Mouse (Mus musculus) cerebellum, adult 2 months (tissue): ENCODE results near the gene Snf8. TPM values are rescaled to one million over a fixed set of nuclear protein-coding genes. Genes with fewer than 3 reads are reported as not detected.

Source experiments
- DNase-seq, 2 experiments: peaks; one replicate each; pipeline ENCODE4 v3.0.0; 2021
- H3K27ac ChIP-seq: fragments of 200-500 bp; 2 replicates; pipeline ENCODE4 v1.5.1; 2012; ENCODE audit warnings: low read length, control low read depth, inconsistent platforms; ENCODE audit not compliant: insufficient read depth
- H3K27me3 ChIP-seq: fragments of 200-500 bp; 2 replicates; pipeline ENCODE4 v1.6.1; 2012; ENCODE audit warnings: inconsistent platforms, mild to moderate bottlenecking, low read length, moderate library complexity; ENCODE audit not compliant: control insufficient read depth, insufficient read depth
- H3K4me1 ChIP-seq: fragments of 200-500 bp; 2 replicates; pipeline ENCODE4 v1.6.1; 2011; ENCODE audit warnings: low read length; ENCODE audit not compliant: control insufficient read depth, insufficient read depth
- H3K4me3 ChIP-seq: fragments of 200-500 bp; replicated peaks from 2 replicates; pipeline ENCODE3; 2011; ENCODE audit warnings: mild to moderate bottlenecking, low read depth, low read length, control low read depth; ENCODE audit not compliant: insufficient read depth
- CTCF ChIP-seq: fragments of 200-500 bp; IDR thresholded peaks from 2 replicates; pipeline ENCODE4 v1.5.1; 2011; ENCODE audit warnings: low read depth, mild to moderate bottlenecking, control low read depth, low read length, moderate library complexity, borderline replicate concordance; ENCODE audit not compliant: insufficient read depth
- POLR2A ChIP-seq: fragments of 200-500 bp; IDR thresholded peaks from 2 replicates; pipeline ENCODE4 v1.6.1; 2011; ENCODE audit warnings: low read length, control low read depth, borderline replicate concordance; ENCODE audit not compliant: insufficient read depth
- WGBS: fragments of 180-500 bp; shearing (Covaris S2); methylation state at CpG from one replicate; pipeline ENCODE4 v1.1.7; 2018; 5-methylcytosine and 5-hydroxymethylcytosine counted together
- polyA plus RNA-seq: library from polyadenylated mRNA; depleted of rRNA; stranded (reverse); fragments of >200 nt; gene quantifications from 2 replicates; pipeline ENCODE4 v1.2.3, GENCODE M21; 2012; rRNA removed

Snf8 gene
- polyA plus RNA-seq, result 75.0 and 83.5 TPM in 2 replicates

DNA sequence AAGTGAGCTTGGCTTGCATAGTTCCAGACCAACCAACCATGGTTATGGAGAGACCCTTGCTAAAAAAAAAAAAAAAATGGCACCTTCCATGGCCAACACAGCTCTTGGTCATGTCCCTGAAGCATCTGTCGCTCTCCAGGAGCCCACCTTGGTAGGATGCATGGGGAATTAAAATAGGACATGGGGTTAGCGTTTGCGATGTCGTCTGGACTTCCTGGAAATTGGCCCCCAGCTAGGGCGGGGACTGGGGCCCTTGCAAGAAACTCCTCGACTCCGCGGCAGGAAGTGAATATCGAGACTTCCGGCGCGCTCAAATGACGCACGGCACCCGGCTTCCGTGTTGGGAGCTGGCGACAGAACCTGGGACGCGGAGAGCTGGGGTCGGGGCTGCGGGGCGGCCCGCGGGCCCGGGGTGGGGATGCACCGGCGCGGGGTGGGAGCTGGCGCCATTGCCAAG lies at the start of gene Snf8:
Gene Snf8 (plus strand): TSS at position 290 of the 457 bp plus-strand sequence.
- under 1% methylated on average over 29 of the region's 29 CpGs for WGBS
- H3K27me3 ChIP-seq, result no peaks in the 10 kb centered on the region
- peak; percentile 94 to 96 for DNase-seq
- TF ChIP-seq CTCF, result no peak
- TF ChIP-seq POLR2A, result peak; percentile 69
- H3K27ac ChIP-seq, result no peak within 1 kb of the TSS
- peaks cover 4% of the 10 kb centered on the region; the same call in 1 of the 2 replicates for H3K4me1 ChIP-seq
- H3K4me3 ChIP-seq, result peak within 1 kb of the TSS; percentile 83

DNA sequence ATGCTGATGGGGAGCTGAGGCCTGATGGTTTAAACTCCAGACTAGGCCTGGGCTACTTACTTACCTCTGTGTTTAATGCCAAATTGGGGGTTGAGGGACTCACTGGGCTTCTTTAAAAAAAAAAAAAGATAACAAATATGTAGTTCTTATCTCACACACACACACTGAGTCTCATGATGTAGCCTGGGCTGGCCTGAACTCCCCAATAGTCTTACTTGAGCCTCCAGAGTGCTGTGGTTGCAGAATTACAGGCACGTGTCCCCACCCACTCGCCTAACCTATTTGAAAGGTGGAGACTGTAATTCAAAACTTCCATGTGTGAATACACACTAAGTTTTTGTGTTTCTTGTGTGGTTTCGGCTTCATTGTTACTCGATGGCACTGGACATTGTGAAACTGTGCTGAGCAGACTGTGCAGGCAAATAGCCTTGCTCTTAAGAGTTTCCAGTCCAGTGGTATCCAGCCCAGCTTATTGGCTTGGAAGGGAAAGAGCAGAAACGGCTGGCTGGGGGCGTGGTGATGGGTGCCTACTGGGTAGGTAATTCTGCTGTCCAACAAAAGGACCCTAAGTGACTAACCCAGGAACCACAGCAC lies 46.7 kb upstream of the Snf8 start:
- no peak for TF ChIP-seq CTCF
- no peak for TF ChIP-seq POLR2A
- Histone ChIP-seq H3K27me3 (peaks cover under 1% of the 10 kb centered on the region; the same call in 1 of the 2 replicates), H3K27ac (no peak overlapping the region), H3K4me3 (no peak overlapping the region), H3K4me1 (no peaks in the 10 kb centered on the region)
- DNase-seq, result no peak
- WGBS, result 57% methylated on average over 6 of the region's 6 CpGs

DNA sequence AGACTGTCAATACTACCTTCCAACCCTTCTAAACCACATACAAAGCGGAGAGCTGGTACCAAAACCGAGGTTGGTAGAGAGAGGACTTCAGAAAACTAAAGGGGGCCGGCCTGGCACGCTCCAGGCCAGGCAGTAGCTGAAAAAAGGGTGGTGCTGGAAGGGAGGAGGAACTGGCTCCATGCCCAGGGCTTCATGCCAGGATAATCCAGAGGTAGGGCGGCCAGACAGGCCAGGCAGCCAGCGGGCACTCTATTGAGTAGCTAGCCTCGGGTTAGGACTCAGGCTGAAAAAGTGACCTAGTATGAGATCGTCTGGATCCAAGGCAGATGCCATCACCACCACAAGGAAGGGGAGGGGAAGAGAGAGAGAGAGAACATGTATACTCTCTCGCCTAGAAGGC lies 46.2 kb upstream of the Snf8 start:
- Histone ChIP-seq H3K4me3 (no peak overlapping the region), H3K27me3 (peaks cover 1% of the 10 kb centered on the region; the same call in 1 of the 2 replicates), H3K4me1 (no peaks in the 10 kb centered on the region), H3K27ac (no peak overlapping the region)
- no peak for TF ChIP-seq CTCF
- DNase-seq, result no peak
- 7% methylated on average over 9 of the region's 9 CpGs for WGBS

GRCm38 (mm10) chr11:95989864-95990263 lies 44.8 kb upstream of the Snf8 start:
- no peak for DNase-seq
- 76% methylated on average over 8 of the region's 8 CpGs for WGBS
- Histone ChIP-seq H3K4me3 (no peak overlapping the region), H3K27ac (no peak overlapping the region), H3K27me3 (peaks cover 1% of the 10 kb centered on the region; the same call in 1 of the 2 replicates), H3K4me1 (no peaks in the 10 kb centered on the region)
- no peak for TF ChIP-seq POLR2A
- TF ChIP-seq CTCF, result no peak

DNA sequence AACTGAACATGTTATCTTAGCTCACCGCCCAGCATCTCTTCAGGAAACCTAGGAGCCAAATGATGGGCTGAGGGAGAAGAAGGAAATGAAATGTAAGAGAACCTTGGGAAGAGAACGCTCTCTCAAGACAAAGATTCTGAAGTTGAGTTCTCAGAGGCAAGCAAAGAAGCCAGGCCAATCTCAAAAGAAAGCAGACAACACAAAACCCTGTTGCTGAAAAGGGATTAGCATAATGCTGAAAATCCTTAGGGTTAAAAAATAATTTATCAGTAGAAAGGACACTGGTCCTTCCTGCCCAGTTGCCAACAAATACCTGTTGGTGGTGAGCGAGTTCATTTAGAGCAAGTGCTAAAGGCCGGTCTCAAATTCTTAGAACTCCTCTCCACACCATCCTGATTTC lies 44.3 kb upstream of the Snf8 start:
- H3K4me1 ChIP-seq, result no peaks in the 10 kb centered on the region
- no peak for DNase-seq
- no peak overlapping the region for H3K4me3 ChIP-seq
- 72% methylated on average over 4 of the region's 4 CpGs for WGBS
- H3K27ac ChIP-seq, result no peak overlapping the region
- TF ChIP-seq POLR2A, result no peak
- no peak for TF ChIP-seq CTCF
- peaks cover 1% of the 10 kb centered on the region; the same call in 1 of the 2 replicates for H3K27me3 ChIP-seq

DNA sequence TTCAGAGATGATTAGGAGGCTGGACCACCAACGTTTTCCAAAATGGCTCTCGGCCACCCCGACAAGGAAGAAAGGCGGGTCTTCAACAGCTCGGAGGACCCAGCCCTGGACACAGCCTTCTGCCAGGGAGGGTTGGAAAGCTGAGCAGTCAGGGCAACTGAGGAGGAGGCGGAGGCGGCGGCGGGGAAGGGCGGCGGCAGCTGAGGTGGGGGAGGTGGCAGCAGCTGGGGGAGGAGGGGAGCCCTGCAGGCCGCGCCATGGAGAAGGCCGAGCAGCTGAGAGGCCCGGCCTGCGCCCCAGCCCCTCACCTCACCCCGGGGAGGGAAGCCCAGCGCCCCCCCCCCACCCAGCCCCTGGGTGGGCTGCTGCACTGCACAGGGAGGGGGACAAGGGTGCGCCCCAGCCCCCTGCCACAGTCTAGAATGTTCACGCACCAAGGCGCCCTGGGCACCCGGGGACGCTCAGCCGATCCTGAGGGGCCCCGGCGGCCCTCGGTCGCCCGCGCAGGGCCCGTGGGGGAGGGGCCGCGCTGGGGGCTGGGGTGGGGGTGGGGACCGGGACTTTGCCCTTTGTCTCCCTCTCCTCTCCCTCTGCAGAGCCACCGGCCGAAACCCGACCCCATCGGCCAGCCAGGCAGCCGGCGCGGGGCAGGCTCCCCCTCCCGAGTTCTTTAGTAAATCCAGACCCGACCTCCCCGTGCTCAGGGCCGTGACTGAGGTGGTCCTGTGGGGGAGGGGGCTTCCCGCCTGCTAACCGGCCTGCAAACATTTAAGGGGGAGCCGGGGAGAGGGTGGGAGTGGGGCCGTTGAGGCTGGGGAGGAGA lies 43.6 kb upstream of the Snf8 start:
- Histone ChIP-seq H3K4me3 (no peak overlapping the region), H3K4me1 (no peaks in the 10 kb centered on the region), H3K27ac (no peak overlapping the region), H3K27me3 (peaks cover 1% of the 10 kb centered on the region; the same call in 1 of the 2 replicates)
- no peak for DNase-seq
- TF ChIP-seq CTCF, result no peak
- TF ChIP-seq POLR2A, result no peak
- WGBS, result 5% methylated on average over 48 of the region's 49 CpGs

DNA sequence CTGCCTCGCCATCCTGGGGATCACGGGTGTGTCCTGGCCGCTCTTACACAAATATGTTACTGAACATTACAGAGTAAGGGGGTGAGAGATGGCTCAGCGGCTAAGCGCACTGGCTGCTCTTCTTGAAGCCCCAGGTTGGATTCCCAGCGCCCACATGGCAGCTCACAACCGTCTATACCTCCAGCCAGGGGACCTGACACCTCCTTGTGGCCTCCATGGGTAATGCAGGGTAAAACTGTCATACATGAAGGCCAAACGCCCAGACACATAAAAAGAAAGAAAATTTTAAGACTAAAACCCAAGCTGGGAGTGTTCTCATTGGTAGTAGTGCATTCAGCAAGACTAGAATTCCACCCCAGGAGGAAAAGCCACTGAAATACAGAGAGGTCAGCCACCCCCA lies 40.5 kb upstream of the Snf8 start:
- no peak overlapping the region for H3K27ac ChIP-seq
- peaks cover 1% of the 10 kb centered on the region; the same call in 1 of the 2 replicates for H3K27me3 ChIP-seq
- 91% methylated on average over 8 of the region's 8 CpGs for WGBS
- DNase-seq, result no peak
- no peak overlapping the region for H3K4me3 ChIP-seq
- H3K4me1 ChIP-seq, result no peaks in the 10 kb centered on the region
- TF ChIP-seq POLR2A, result no peak
- TF ChIP-seq CTCF, result no peak
